Comparison of ENCODE assay signal across 33 mouse cellular contexts in genomic region chr5:130563146-130563545, GRCm38 (mm10).
DNase-seq lines count a peak whose midpoint lies in the region; ATAC-seq lines count a peak whose summit lies in the region.
"Had no signal": no experiment of that assay in that cellular context is flagged by ENCODE, and none has a peak within 500 bp of the region (broad histone marks: within the 10 kb centered on the region; RNA-seq: fewer than 3 reads in every experiment).

No protein-coding gene starts in this region.

- 42% methylated on average over 3 of the region's 3 CpGs for WGBS in lung, embryonic 16.5 days

- ATAC-seq in lung, embryonic 16.5 days (ENCODE audit: low read depth): peak; percentile 68; the same call in 1 of the 2 replicates
- ATAC-seq: activated CD4-positive, CD25-positive, alpha-beta regulatory T cell, adult 4 months; forebrain, embryonic 15.5 days; intestine, postnatal 0 days; liver, embryonic 12.5 days; liver, postnatal 0 days; midbrain, embryonic 16.5 days had no signal

- H3K4me1 ChIP-seq in lung, embryonic 16.5 days (replicated peaks; ENCODE audit: control insufficient read depth, insufficient read depth, low read length): no peaks in the 10 kb centered on the region
- H3K4me1 ChIP-seq: embryonic facial prominence, embryonic 13.5 days; forebrain, embryonic 10.5 days; forebrain, embryonic 15.5 days; heart, embryonic 13.5 days; kidney, embryonic 15.5 days; liver, embryonic 12.5 days; stomach, embryonic 15.5 days had no signal

- no peaks in the 10 kb centered on the region for H3K36me3 ChIP-seq in lung, embryonic 16.5 days (ENCODE audit: control insufficient read depth, insufficient read depth, low read length)
- H3K36me3 ChIP-seq: embryonic facial prominence, embryonic 13.5 days; forebrain, embryonic 10.5 days; forebrain, embryonic 15.5 days; heart, embryonic 13.5 days; kidney, embryonic 15.5 days; liver, embryonic 12.5 days; stomach, embryonic 15.5 days had no signal

- peak; percentile 10 for DNase-seq in kidney, postnatal 10 days
- DNase-seq in kidney, adult 11 months: no peak
- no peak for DNase-seq in lung, adult 18-20 months
- DNase-seq in adrenal gland, postnatal 10 days: peak; percentile 53
- DNase-seq in adrenal gland, postnatal 25 days: peak; percentile 20
- no peak for DNase-seq in layer of hippocampus, postnatal 14 days (ENCODE audit: low spot score in 2 of 2)
- DNase-seq: B cell, adult 2 months; cerebellum, adult 11-12 months; cerebellum, adult 9-11 months; embryo, embryonic 11 days; gastrocnemius, postnatal 25 days; heart, adult 18-20 months; heart, postnatal 10 days; layer of hippocampus, postnatal 36 days; left cerebral cortex, postnatal 4 days; liver, postnatal 0 days; right cerebral cortex, postnatal 25 days; thymus, adult 18-20 months; thymus, postnatal 25 days had no signal

- H3K27me3 ChIP-seq in lung, embryonic 16.5 days (ENCODE audit: control insufficient read depth, insufficient read depth, low read depth, low read length): no peaks in the 10 kb centered on the region
- H3K27me3 ChIP-seq: embryonic facial prominence, embryonic 13.5 days; forebrain, embryonic 15.5 days; heart, embryonic 13.5 days; kidney, embryonic 15.5 days; liver, embryonic 12.5 days; stomach, embryonic 15.5 days had no signal

- H3K27ac ChIP-seq in lung, embryonic 16.5 days (ENCODE audit: low read length): no peak overlapping the region
- H3K27ac ChIP-seq: embryonic facial prominence, embryonic 13.5 days; forebrain, embryonic 10.5 days; forebrain, embryonic 15.5 days; heart, embryonic 13.5 days; hindbrain, embryonic 14.5 days; kidney, embryonic 15.5 days; layer of hippocampus, adult 2 months; liver, embryonic 12.5 days; stomach, embryonic 15.5 days had no signal

- no peak overlapping the region for H3K9ac ChIP-seq in lung, embryonic 16.5 days (ENCODE audit: low read length)
- H3K9ac ChIP-seq: embryonic facial prominence, embryonic 13.5 days; forebrain, embryonic 15.5 days; heart, embryonic 13.5 days; hindbrain, embryonic 14.5 days; kidney, embryonic 15.5 days; liver, embryonic 12.5 days; liver, postnatal 0 days; stomach, embryonic 15.5 days had no signal

- no peak overlapping the region for H3K4me2 ChIP-seq in lung, embryonic 16.5 days (ENCODE audit: low read depth, low read length)
- H3K4me2 ChIP-seq: embryonic facial prominence, embryonic 13.5 days; forebrain, embryonic 15.5 days; heart, embryonic 13.5 days; hindbrain, embryonic 14.5 days; kidney, embryonic 15.5 days; liver, embryonic 12.5 days; midbrain, embryonic 11.5 days; stomach, embryonic 15.5 days had no signal

- H3K9me3 ChIP-seq in lung, embryonic 16.5 days (ENCODE audit: control insufficient read depth, low read length): peaks cover 2% of the 10 kb centered on the region; the same call in 1 of the 2 replicates
- H3K9me3 ChIP-seq: embryonic facial prominence, embryonic 13.5 days; forebrain, embryonic 15.5 days; kidney, embryonic 15.5 days; stomach, embryonic 15.5 days had no signal

- no peak overlapping the region for H3K4me3 ChIP-seq in lung, embryonic 16.5 days (ENCODE audit: low read length)
- H3K4me3 ChIP-seq: embryonic facial prominence, embryonic 13.5 days; forebrain, embryonic 10.5 days; forebrain, embryonic 15.5 days; heart, embryonic 13.5 days; kidney, embryonic 15.5 days; layer of hippocampus, adult 2 months; liver, embryonic 12.5 days; stomach, embryonic 15.5 days had no signal

Comparison
In these comparisons a context has a peak if more than half of its experiments do, and no peak if none do; other contexts are left out.
1. DNase-seq: peak in kidney, postnatal 10 days (single experiment), adrenal gland, postnatal 10 days (single experiment) and adrenal gland, postnatal 25 days (single experiment); none in kidney, adult 11 months (single experiment), lung, adult 18-20 months (0 of 2) and layer of hippocampus, postnatal 14 days (0 of 2).